Mouse (Mus musculus) small intestine, adult 2 months (tissue): Measurements from ENCODE around the gene Rtkn.
A peak's percentile ranks its signal among the peaks of the same experiment; 100 is the strongest.

Experiments used
- CTCF ChIP-seq: fragments of 200-500 bp; IDR thresholded peaks from 2 replicates; pipeline ENCODE4 v1.5.1; 2012; ENCODE audit warnings: low read depth, mild to moderate bottlenecking, control low read depth, inconsistent platforms, low read length, moderate library complexity, mixed read lengths; ENCODE audit not compliant: insufficient replicate concordance, insufficient read length; ENCODE audit errors: extremely low read depth
- POLR2A ChIP-seq: fragments of 200-500 bp; IDR thresholded peaks from 2 replicates; pipeline ENCODE4 v1.6.1; 2012; ENCODE audit warnings: low read depth, mild to moderate bottlenecking, control low read depth, inconsistent platforms, low read length, moderate library complexity

GRCm38 (mm10) chr6:83103130-83103650, 32.1 kb upstream of the Rtkn start:
- TF ChIP-seq CTCF, result peak; percentile 7; the same call in 1 of the 2 replicates
- TF ChIP-seq POLR2A, result peak; percentile 8; the same call in 1 of the 2 replicates
